Mouse (Mus musculus) embryo, embryonic 10 days (tissue): ENCODE data around the gene Zeb2.

Experiments used
- DNase-seq: peaks from one replicate; pipeline ENCODE4 v3.0.0-alpha.2; 2015; ENCODE audit warnings: low spot score

Zeb2 gene

GRCm38 (mm10) chr2:45117087-45117561 is at the start of gene Zeb2:
TSS of gene Zeb2 (minus strand) at chr2:45117395.
- DNase-seq, result peak; percentile 75

- no peak for DNase-seq
Observed at GRCm38 (mm10) chr2:45158785-45159184, 41.6 kb upstream of the Zeb2 start.

- DNase-seq, result no peak
Observed at GRCm38 (mm10) chr2:45158351-45158782, 41.2 kb upstream of the Zeb2 start.

GRCm38 (mm10) chr2:45153315-45153714 is 36.1 kb upstream of the Zeb2 start:
- no peak for DNase-seq

GRCm38 (mm10) chr2:45143162-45143561 is 26.0 kb upstream of the Zeb2 start:
- DNase-seq, result no peak

GRCm38 (mm10) chr2:45138906-45139305 is 21.7 kb upstream of the Zeb2 start:
- no peak for DNase-seq

GRCm38 (mm10) chr2:45136783-45137182 is 19.6 kb upstream of the Zeb2 start:
- no peak for DNase-seq

GRCm38 (mm10) chr2:45133225-45133624 is 16.0 kb upstream of the Zeb2 start:
- DNase-seq, result no peak

- DNase-seq, result no peak
Observed at GRCm38 (mm10) chr2:45130461-45131156, 13.4 kb upstream of the Zeb2 start.

GRCm38 (mm10) chr2:45129556-45129955 is 12.4 kb upstream of the Zeb2 start:
- no peak for DNase-seq

GRCm38 (mm10) chr2:45128696-45129095 is 11.5 kb upstream of the Zeb2 start:
- no peak for DNase-seq

- DNase-seq, result no peak
Observed at GRCm38 (mm10) chr2:45126401-45126800, 9.2 kb upstream of the Zeb2 start.

GRCm38 (mm10) chr2:45125181-45125580 is 8.0 kb upstream of the Zeb2 start:
- DNase-seq, result no peak

GRCm38 (mm10) chr2:45123490-45123889 is 6.3 kb upstream of the Zeb2 start:
- DNase-seq, result no peak

GRCm38 (mm10) chr2:45118121-45118520 is 926 bp upstream of the Zeb2 start:
- DNase-seq, result no peak

- no peak for DNase-seq
Observed at GRCm38 (mm10) chr2:45117592-45117991, 397 bp upstream of the Zeb2 start.

- peak; percentile 58 for DNase-seq
Observed at GRCm38 (mm10) chr2:45116531-45117024, 617 bp downstream of the Zeb2 start.

GRCm38 (mm10) chr2:45115720-45116495 is 1.3 kb downstream of the Zeb2 start:
- peak; percentile 69 for DNase-seq

- peak; percentile 31 for DNase-seq
Observed at GRCm38 (mm10) chr2:45115211-45115610, 2.0 kb downstream of the Zeb2 start.

GRCm38 (mm10) chr2:45114596-45114995 is 2.6 kb downstream of the Zeb2 start:
- DNase-seq, result peak; percentile 33

GRCm38 (mm10) chr2:45113912-45114311 is 3.3 kb downstream of the Zeb2 start:
- DNase-seq, result no peak

GRCm38 (mm10) chr2:45112891-45113683 is 4.1 kb downstream of the Zeb2 start:
- peak; percentile 83 for DNase-seq
